Mouse (Mus musculus) frontal cortex, postnatal 25 days (tissue): ENCODE data around the gene Fam83f.

Experiments used
- DNase-seq, 2 experiments: peaks; one replicate each; pipeline ENCODE4 v3.0.0; 2022; ENCODE audit warnings: low spot score in 2 of 2

Gene Fam83f

DNA sequence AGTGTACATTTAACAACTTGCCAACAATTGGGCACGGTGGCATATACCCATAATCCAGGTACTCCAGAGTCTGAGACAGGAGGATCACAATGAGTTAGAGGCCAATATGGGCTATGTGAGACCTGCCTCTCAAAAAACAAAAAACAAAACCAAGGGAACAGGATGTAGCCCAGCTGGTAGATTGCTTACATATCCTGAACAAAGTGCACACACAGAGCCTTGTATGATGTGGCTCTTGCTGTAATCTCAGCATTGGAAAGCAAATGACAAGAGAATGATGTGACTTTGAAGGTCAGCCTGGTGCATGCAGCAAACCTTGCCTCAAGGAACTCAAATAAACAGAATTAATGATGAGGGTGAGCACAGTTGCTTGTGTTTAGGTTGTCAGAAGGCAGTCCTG, 70.2 kb downstream of the Fam83f start:
- DNase-seq, result no peak

- DNase-seq, result no peak
These were observed 71.4 kb downstream of the Fam83f start for GRCm38 (mm10) chr15:80742991-80743474.

DNA sequence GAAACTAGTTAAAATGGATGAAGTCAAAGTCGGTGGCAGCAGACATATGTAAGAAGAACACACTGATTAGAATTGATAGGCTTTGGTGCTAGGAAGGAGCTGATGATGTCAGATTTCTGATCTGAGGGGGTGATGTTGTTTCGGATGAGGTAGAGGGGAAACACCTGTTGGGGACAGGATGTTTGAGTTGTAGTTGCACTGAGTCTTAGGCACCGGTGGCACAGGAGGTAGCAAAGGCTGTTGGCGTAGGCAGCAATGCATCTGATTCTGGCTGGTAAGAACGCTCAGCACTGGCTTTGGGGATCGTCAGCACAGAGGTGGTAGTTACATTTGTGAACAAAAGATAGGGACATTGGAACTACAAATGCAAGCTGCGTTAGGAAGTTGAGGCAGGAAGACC, 72.0 kb downstream of the Fam83f start:
- no peak for DNase-seq

DNA sequence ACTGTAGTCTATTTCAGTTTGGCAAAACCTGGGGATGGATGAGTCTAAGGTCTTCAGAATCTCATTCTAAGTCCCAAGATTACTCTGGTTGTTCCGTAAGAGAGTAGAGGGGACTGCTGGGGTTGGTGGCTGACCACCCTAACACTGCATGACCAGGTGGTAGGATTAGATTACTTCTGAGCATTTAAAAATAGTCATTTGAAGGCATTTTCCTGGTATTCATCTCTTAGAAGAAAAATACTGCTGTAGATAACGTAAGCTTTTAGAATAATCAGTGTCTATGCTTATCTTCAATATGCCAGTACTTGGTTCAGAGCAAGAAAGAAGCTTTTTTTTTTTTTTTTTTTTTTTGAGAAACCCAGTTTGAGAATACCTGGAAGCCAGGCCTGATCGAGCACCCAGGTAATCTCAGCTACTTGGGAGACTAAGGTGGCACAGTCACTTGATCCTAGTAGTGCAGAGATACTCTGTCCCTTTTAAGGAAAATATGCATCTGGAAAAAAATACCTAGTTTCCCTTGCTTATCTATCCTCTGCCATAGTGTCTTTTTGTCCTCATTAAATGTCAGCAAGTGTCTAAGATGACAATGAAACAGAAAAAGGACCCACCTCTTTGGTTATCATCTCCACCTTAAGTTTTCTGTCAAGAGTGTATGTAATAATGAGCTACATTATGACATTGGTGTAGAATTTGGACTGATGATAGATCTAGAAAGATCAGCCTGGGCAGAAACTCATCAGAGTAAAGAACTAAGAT, 73.2 kb downstream of the Fam83f start:
- DNase-seq, result no peak

DNA sequence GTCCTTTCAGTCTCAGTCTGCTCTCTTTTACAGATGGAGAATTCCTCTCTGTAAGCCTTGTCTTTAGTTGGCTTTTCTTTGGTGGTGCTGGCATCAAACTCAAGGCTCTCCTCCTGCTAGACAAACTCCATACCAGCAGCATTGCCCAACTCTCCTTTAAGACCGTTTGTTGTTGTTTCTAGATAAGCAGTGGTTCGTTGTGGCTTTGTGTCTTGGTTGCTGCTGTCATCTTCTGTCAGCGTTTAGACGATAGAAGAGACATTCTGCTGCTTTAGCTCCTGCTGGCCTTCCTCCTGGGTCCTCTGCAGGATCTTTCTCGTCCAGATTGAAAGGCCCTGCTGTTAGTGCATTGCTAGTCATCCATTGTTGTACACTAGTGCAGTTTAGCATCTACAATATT, 77.3 kb downstream of the Fam83f start:
- DNase-seq, result no peak
